Mouse (Mus musculus) urinary bladder, adult 2 months (tissue): Measurements from ENCODE around the gene Rtn4ip1. TPM values are rescaled to one million over a fixed set of nuclear protein-coding genes. Genes with fewer than 3 reads are reported as not detected.
A peak's percentile ranks its signal among the peaks of the same experiment; 100 is the strongest.

Source experiments
- DNase-seq: peaks from one replicate; pipeline ENCODE4 v3.0.0; 2022; ENCODE audit warnings: low spot score
- polyA plus RNA-seq: library from polyadenylated mRNA; depleted of rRNA; stranded (reverse); fragments of >200 nt; gene quantifications from 2 replicates; pipeline ENCODE4 v1.2.3, GENCODE M21; 2012; rRNA removed

Gene Rtn4ip1
- polyA plus RNA-seq, 1 experiment = 10.9 TPM

DNA sequence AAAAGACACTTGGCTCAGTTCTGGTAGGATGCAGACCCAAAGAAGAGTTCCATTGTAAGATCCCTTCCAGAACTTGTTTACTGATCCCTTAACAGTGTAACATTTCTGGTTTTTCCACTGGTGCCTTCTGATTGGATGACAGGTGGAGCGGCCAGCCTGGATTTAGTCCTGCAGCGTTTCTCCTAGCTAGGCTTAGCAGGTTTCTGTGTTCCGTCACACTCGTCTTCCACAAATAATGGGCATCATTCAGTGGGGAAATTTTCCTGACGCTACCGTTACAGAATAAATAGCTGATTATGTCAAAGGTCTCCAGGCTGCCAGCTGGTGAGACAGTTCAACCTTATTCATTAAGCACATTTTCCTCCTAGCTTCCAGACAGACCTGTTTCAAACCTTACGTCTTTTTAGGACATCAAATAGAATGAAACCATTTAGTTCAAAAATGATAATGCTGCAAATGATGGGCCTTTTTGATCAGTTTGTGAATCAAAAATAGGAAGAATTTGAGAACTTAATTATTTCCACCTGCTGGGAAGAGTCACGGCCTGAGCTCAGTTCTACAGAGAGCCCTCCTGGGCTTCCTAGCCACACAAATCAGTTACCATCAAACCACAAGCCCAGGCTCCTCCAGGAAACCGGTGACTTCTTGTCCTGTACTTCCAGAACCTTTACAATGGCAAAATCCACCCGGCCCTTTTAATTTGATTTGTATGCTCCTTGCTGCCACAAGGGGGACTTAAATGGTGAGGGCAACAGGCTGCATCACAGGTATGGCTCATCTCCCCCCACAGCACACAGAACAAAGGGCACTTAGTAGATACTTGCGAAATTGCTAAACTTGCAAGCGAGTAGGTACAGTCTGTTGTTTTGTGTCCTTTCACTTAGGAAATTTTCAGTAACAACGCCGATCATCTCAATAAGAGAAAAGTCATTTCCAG lies 100.7 kb downstream of the Rtn4ip1 start:
- no peak for DNase-seq

DNA sequence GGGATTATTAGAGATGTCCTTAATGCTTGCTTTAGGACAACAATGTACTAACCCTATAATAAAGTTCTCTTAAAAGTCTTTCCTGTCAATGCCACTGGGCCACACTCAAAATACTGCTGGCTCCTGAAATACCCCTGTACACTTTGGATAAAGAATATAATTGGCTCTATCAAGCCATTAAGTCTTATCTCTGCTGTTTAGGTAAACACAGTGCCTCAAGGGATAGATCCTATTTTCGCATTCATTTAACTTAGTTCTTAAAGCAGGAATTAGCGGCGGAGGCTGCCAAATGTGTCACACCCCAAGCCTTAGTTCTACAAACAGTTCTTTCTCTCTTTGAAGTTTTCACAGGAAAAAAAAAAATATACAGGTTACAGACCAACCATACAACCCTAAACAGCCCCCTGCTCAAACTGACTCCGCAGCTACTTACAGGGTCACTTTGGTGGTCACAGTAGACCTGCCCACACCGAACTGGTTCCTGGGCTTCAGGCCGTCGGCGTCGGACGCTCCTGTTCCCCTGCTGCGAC lies 101.5 kb downstream of the Rtn4ip1 start:
- DNase-seq = no peak

DNA sequence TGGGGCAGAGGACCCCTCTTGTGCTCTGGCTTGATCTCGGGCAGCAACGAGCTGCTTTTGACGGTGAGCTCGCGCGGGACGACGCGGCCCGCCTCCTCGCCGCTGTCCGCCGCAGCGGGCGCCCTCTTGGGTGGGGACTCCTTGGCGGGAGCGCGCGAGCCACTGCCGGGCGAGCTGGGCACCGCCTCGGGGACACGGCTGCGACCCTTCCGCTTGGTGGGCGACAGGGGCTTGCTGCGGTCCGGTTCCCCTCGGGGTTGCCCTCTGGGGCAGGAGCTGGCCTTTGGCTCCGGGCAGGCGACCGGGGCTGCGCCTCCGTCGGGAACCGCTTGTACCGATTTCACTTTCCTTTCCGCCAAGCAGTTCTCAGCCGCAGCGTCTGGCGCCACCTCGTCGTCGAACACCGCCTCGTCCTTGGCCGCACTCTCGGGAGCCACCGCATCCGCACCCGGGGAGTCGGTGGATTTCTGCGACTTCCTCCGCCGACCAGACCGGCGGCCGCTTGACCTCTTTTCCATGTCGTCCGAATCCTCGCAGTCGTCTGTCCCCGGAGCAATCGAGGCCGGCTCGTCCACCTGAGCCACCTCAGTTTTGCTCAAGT lies 102.0 kb downstream of the Rtn4ip1 start:
- peak; percentile 61 for DNase-seq

DNA sequence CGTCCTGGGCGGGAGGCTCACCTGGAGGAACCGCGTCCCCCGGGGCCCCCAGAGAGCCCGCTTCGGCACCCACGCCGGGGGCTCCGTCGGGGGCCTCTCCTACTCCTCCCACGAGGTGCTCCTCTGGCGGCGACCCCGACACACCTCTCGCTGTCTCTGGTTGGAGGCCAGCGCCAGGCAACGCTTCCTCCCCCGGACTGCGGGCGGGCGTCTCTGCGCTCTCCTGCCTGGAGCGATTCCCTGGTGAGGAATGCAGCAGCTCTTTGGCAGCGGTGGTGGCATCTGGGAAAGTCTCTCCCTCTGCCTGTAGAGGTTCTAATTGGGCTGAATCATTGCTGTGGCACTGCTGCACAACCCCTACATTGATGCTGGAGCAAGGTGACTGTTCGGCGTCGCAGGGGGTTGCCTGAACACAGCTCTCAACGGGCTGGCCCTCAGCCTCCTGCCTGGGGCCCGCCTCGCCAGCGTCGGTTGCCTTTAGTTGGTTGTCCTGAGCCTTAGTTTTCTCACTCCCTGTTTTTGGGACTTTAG lies 102.7 kb downstream of the Rtn4ip1 start:
- DNase-seq = peak; percentile 38

DNA sequence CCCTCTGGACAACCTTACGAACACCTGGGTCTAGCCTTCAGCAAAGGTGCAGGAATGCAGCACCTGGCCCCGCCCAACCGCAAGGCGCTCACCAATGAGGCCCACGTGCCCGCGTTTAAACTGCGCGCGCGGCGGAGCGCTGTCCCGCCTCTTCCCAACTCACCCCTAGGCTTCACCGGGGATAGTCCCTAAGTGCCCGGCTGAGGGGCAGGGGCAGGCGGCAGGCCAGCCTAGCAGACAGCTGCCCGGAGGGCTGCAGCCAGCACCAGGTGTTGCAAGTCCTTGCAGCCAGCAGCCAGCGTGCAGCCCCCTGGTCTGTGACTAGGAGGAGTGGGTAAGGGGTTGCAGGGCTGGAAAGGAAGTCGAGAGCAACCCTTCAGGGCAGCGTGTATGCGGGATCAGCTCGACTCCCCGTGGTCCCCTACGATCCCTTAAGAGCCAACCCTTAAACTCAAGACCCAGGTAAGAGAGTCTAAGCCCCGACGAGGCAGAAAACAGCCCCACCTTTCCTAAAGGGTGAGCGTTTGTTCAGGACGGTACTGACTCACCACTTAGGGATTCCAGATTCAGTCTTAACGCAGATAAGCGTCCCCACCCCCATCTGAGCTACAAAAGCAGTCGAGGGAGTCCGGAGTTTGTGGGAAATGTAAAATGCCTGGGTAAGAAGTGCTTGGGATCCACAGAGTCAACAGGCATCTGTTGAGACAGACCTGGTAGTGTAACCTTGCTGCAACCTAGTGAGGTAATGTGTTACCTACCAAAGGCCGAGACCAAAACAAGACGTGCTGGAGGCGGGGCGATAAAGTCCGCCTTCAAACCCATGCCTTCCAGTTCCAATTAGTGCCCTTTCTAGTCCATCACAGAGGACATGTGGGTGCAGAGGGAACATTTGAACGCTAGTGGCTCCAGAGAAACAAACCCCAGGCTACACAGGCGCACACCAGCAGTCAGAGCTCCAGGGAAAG lies 104.4 kb downstream of the Rtn4ip1 start:
- peak; percentile 41 for DNase-seq

Other genes starting within 250 kb of the Rtn4ip1 start
- 11.8 and 14.9 TPM in 2 replicates for gene Qrsl1, start 62 bp upstream of the Rtn4ip1 start, polyA plus RNA-seq
- gene Crybg1, start 247.0 kb downstream of the Rtn4ip1 start, polyA plus RNA-seq = 17.7 and 22.2 TPM in 2 replicates